Mouse (Mus musculus) forebrain, embryonic 14.5 days (tissue): Measurements from ENCODE around the gene Mrgprb1. TPM values are rescaled to one million over a fixed set of nuclear protein-coding genes. Genes with fewer than 3 reads are reported as not detected.
"Not testable (repeated sequence)": the region's sequence is repeated elsewhere in the genome, so short reads cannot be mapped to it uniquely, and the experiment has no call there.

Source experiments
- ATAC-seq: fragments of 200-750 bp; cut with Nextera tagmentation; 2 replicates; pipeline ENCODE4 v1.8.0; 2017; ENCODE audit warnings: mild to moderate bottlenecking, moderate library complexity
- DNase-seq: peaks from one replicate; pipeline ENCODE4 v3.0.0-alpha.2; 2015; ENCODE audit warnings: low spot score
- H3K27ac ChIP-seq: fragments of 300-500 bp; sonication (generic); 2 replicates; pipeline ENCODE4 v1.5.1; 2014; ENCODE audit warnings: low read depth, mild to moderate bottlenecking, control low read depth, low read length, moderate library complexity
- H3K27me3 ChIP-seq: fragments of 300-500 bp; sonication (generic); replicated peaks from 2 replicates; pipeline ENCODE4 v1.6.1; 2014; ENCODE audit warnings: low read length, control low read depth, mixed read lengths; ENCODE audit not compliant: control insufficient read depth, insufficient read depth
- H3K36me3 ChIP-seq: fragments of 300-500 bp; sonication (generic); 2 replicates; pipeline ENCODE4 v1.6.1; 2014; ENCODE audit warnings: low read length, control low read depth; ENCODE audit not compliant: control insufficient read depth, insufficient read depth
- H3K4me1 ChIP-seq: fragments of 300-500 bp; sonication (generic); 2 replicates; pipeline ENCODE4 v1.6.1; 2014; ENCODE audit warnings: antibody characterized with exemption, low read length, control low read depth; ENCODE audit not compliant: control insufficient read depth, insufficient read depth
- H3K4me2 ChIP-seq: fragments of 300-500 bp; sonication (generic); 2 replicates; pipeline ENCODE4 v1.6.1; 2014; ENCODE audit warnings: mild to moderate bottlenecking, control low read depth, low read length
- H3K4me3 ChIP-seq: fragments of 300-500 bp; sonication (generic); 2 replicates; pipeline ENCODE4 v1.5.1; 2014; ENCODE audit warnings: low read depth, low read length, control low read depth
- H3K9ac ChIP-seq: fragments of 300-500 bp; sonication (generic); 2 replicates; pipeline ENCODE4 v1.6.1; 2014; ENCODE audit warnings: mild to moderate bottlenecking, low read length, control low read depth, moderate library complexity
- H3K9me3 ChIP-seq: fragments of 300-500 bp; sonication (generic); replicated peaks from 2 replicates; pipeline ENCODE4 v1.6.1; 2016; ENCODE audit warnings: low read length, control low read depth, mixed read lengths; ENCODE audit not compliant: control insufficient read depth
- WGBS: fragments of 180-500 bp; shearing (Covaris S2); extraction: QIAGEN DNeasy Blood & Tissue Kit; methylation state at CpG from one replicate; pipeline ENCODE4 v1.1.7; 2014; 5-methylcytosine and 5-hydroxymethylcytosine counted together
- polyA plus RNA-seq: library from polyadenylated mRNA; unstranded; fragments of >200 nt; fragmentation: Nextera tagmentation; extraction: Ambion mirVana; gene quantifications from 2 replicates; pipeline ENCODE4 v1.2.1, GENCODE M21; 2014

Gene Mrgprb1
- not detected in 2 replicates for polyA plus RNA-seq

DNA sequence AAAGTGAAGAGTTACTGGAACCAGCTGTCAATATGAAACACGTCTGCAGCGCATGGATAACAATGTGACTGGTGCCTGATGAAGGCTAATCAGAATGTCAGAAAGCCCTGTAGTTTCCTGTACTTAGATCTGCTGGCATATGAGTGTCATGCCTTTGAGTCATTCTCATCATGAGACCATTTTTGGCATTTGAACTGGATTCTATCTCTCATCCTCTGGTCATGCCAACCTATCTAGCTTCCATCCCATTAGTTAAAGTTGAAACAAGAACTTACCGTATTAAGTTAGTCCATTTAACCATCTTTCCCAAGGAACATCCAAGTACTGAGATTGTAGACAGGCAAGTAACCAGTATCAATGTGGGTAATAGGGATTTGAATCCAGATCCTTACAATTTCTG is at the start of gene Mrgprb1:
Gene Mrgprb1, minus strand, starts transcription at position 101 of the 400 bp plus-strand sequence.
- Histone ChIP-seq H3K4me1 (no peaks in the 10 kb centered on the region), H3K4me2 (no peak within 1 kb of the TSS), H3K9me3 (peaks cover 14% of the 10 kb centered on the region; the same call in 1 of the 2 replicates), H3K9ac (no peak within 1 kb of the TSS), H3K36me3 (no peaks in the 10 kb centered on the region), H3K27ac (no peak within 1 kb of the TSS), H3K4me3 (no peak within 1 kb of the TSS), H3K27me3 (no peaks in the 10 kb centered on the region)
- ATAC-seq (no peak), DNase-seq (no peak)
- 89% methylated on average over 3 of the region's 3 CpGs for WGBS

DNA sequence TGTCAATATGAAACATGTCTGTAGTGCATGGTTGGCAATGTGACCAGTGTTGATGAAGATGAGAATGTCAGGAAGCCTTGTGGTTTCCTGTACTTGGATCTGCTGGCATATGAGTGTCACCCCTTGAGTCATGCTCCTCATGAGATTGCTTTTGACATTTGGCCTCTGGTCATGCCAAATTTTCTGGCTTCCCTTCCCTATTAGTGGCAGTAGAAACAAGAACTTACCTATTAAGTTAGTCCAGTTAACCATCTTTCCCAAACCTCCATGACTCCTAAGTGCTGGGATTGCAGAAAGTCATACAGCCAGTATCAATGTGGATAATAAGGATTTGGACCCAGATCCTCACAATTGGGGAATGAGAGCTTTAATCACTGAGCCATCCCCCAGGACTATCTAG is 43.1 kb upstream of the Mrgprb1 start, which contains the start of gene Mrgprx2:
Gene Mrgprx2, minus strand, starts transcription at position 101 of the 400 bp plus-strand sequence.
- Histone ChIP-seq H3K4me1 (no peaks in the 10 kb centered on the region), H3K27ac (no peak within 1 kb of the TSS), H3K36me3 (no peaks in the 10 kb centered on the region), H3K9ac (no peak within 1 kb of the TSS), H3K4me3 (no peak within 1 kb of the TSS), H3K9me3 (peaks cover 15% of the 10 kb centered on the region), H3K27me3 (no peaks in the 10 kb centered on the region), H3K4me2 (no peak within 1 kb of the TSS)
- ATAC-seq = no peak
- DNase-seq = no peak

DNA sequence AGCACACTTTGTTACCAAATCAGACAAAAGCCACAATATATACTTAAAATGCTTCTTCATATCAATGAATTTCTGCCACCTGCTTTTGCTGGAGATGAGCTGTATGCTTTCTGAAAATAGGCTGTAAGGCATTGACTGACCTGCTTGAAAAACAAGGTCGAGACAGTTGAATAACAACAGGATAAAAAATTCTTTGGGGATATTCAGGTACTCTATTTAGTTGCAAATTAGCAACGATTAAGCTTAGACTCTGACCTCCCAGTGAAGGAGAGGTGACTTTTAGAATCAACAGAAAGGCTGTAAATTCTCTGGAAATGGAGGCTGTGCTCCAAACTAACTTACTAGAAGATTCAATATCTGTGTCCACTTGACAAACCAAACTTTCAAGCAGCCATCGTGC is 19.6 kb downstream of the Mrgprb1 start:
- no peak overlapping the region for H3K4me2 ChIP-seq
- no peaks in the 10 kb centered on the region for H3K27me3 ChIP-seq
- peaks cover 11% of the 10 kb centered on the region for H3K9me3 ChIP-seq
- H3K9ac ChIP-seq = no peak overlapping the region
- DNase-seq (no peak), ATAC-seq (no peak)
- H3K4me1 ChIP-seq = no peaks in the 10 kb centered on the region
- no peak overlapping the region for H3K27ac ChIP-seq
- H3K36me3 ChIP-seq = no peaks in the 10 kb centered on the region
- 55% methylated on average over 3 of the region's 3 CpGs for WGBS
- no peak overlapping the region for H3K4me3 ChIP-seq

- not testable (repeated sequence) for H3K9ac ChIP-seq, H3K4me1 ChIP-seq, ATAC-seq, DNase-seq, H3K27ac ChIP-seq, H3K4me3 ChIP-seq, H3K36me3 ChIP-seq, H3K27me3 ChIP-seq, H3K4me2 ChIP-seq
- H3K9me3 ChIP-seq = peaks cover 11% of the 10 kb centered on the region
- 77% methylated on average over 3 of the region's 3 CpGs for WGBS
These were observed 20.2 kb downstream of the Mrgprb1 start for GRCm38 (mm10) chr7:48435936-48436335.

Other genes starting within 250 kb of the Mrgprb1 start
- gene Mrgprb8, start 67.8 kb downstream of the Mrgprb1 start, polyA plus RNA-seq = not detected in 2 replicates
- not detected in 2 replicates for gene Mrgprx2, start 43.0 kb upstream of the Mrgprb1 start, polyA plus RNA-seq
- not detected in 2 replicates for gene Mrgprb2, start 101.7 kb upstream of the Mrgprb1 start, polyA plus RNA-seq
- gene Mrgprb3, start 187.5 kb upstream of the Mrgprb1 start, polyA plus RNA-seq = not detected in 2 replicates